Mouse (Mus musculus): Measurements from ENCODE around the gene Olfm2. TPM values are rescaled to one million over a fixed set of nuclear protein-coding genes. Genes with fewer than 3 reads are reported as not detected.

Gene Olfm2
- polyA plus RNA-seq, 1 experiment = 0.93 TPM

DNA sequence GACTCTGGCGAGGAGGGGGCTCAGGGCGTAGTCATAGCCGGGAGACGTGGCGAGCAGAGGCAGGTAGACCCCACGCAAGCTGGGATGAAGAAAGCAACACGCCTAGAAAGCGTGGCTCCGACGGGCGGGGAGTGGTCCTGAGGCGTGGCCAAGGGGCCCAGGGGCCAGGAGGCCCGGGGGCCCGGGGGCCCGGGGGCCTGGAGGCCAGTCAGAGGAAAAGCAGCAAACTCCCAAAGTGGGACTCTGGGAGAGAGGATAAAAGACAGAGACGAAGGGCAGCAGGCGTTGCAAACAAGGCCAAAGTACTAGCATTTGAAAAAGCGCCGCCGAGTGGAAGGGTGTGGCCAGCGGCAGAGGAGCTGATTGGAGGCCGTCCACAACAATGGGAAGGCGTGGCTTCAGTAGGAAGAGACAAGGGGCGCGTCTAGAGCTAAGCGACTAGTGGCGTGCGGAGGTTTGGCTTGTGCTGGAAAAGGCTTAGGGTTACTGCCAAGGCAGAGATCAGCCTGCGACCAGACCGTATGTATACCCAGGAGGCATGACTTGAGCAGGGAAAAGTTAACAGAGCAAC lies 103.2 kb downstream of the Olfm2 start:
- peak overlapping the region; percentile 83 for H3K4me3 ChIP-seq (ENCODE audit: control insufficient read depth, insufficient read depth, low read length)
- peaks cover 26% of the 10 kb centered on the region for H3K4me1 ChIP-seq (replicated peaks; ENCODE audit: control insufficient read depth, insufficient read depth, low read length)
- no peak for TF ChIP-seq POLR2A (IDR thresholded peaks at IDR 0.05; ENCODE audit: control insufficient read depth, extremely low read depth, insufficient read depth, low read length, poor library complexity)
- TF ChIP-seq CTCF (IDR thresholded peaks at IDR 0.05; ENCODE audit: borderline replicate concordance, control insufficient read depth, extremely low read depth, insufficient read depth, low read length, poor library complexity) = peak; percentile 29; the same call in 1 of the 2 replicates
- DNase-seq = peak; percentile 89
- no peaks in the 10 kb centered on the region for H3K27me3 ChIP-seq (ENCODE audit: control insufficient read depth, insufficient read depth, low read length)
- under 1% methylated on average over 30 of the region's 30 CpGs for WGBS
- peaks cover 25% of the 10 kb centered on the region for H3K36me3 ChIP-seq (ENCODE audit: control insufficient read depth, insufficient read depth, low read length)
- H3K27ac ChIP-seq (ENCODE audit: control insufficient read depth, insufficient read depth, low read length) = peak overlapping the region; percentile 89

- DNase-seq = peak; percentile 94
- Histone ChIP-seq H3K4me1 (replicated peaks; ENCODE audit: control insufficient read depth, insufficient read depth, low read length) (peaks cover 31% of the 10 kb centered on the region), H3K27ac (ENCODE audit: control insufficient read depth, insufficient read depth, low read length) (peak within 1 kb of the TSS; percentile 89), H3K36me3 (ENCODE audit: control insufficient read depth, insufficient read depth, low read length) (peaks cover 30% of the 10 kb centered on the region), H3K4me3 (ENCODE audit: control insufficient read depth, insufficient read depth, low read length) (peak within 1 kb of the TSS; percentile 83), H3K27me3 (ENCODE audit: control insufficient read depth, insufficient read depth, low read length) (no peaks in the 10 kb centered on the region)
- 0 out of 2 replicates have a peak, but pooled peaks have one; percentile 26 for TF ChIP-seq CTCF (IDR thresholded peaks at IDR 0.05; ENCODE audit: borderline replicate concordance, control insufficient read depth, extremely low read depth, insufficient read depth, low read length, poor library complexity)
- peak; percentile 76; the same call in 1 of the 2 replicates for TF ChIP-seq POLR2A (IDR thresholded peaks at IDR 0.05; ENCODE audit: control insufficient read depth, extremely low read depth, insufficient read depth, low read length, poor library complexity)
- WGBS = 4% methylated on average over 51 of the region's 51 CpGs
Measured at GRCm38 (mm10) chr9:20642101-20642895, 103.9 kb downstream of the Olfm2 start, which contains the start of gene Ubl5. Gene Ubl5 (plus strand): TSS chr9:20642878.

GRCm38 (mm10) chr9:20641501-20641900 lies 104.6 kb downstream of the Olfm2 start:
- TF ChIP-seq CTCF (IDR thresholded peaks at IDR 0.05; ENCODE audit: borderline replicate concordance, control insufficient read depth, extremely low read depth, insufficient read depth, low read length, poor library complexity) = no peak
- TF ChIP-seq POLR2A (IDR thresholded peaks at IDR 0.05; ENCODE audit: control insufficient read depth, extremely low read depth, insufficient read depth, low read length, poor library complexity) = no peak
- peaks cover 36% of the 10 kb centered on the region for H3K4me1 ChIP-seq (replicated peaks; ENCODE audit: control insufficient read depth, insufficient read depth, low read length)
- DNase-seq = peak; percentile 33
- H3K36me3 ChIP-seq (ENCODE audit: control insufficient read depth, insufficient read depth, low read length) = peaks cover 31% of the 10 kb centered on the region
- peak overlapping the region; percentile 70 for H3K27ac ChIP-seq (ENCODE audit: control insufficient read depth, insufficient read depth, low read length)
- peak overlapping the region; percentile 83 for H3K4me3 ChIP-seq (ENCODE audit: control insufficient read depth, insufficient read depth, low read length)
- 25% methylated on average over 6 of the region's 6 CpGs for WGBS
- H3K27me3 ChIP-seq (ENCODE audit: control insufficient read depth, insufficient read depth, low read length) = no peaks in the 10 kb centered on the region

- TF ChIP-seq POLR2A (IDR thresholded peaks at IDR 0.05; ENCODE audit: control insufficient read depth, extremely low read depth, insufficient read depth, low read length, poor library complexity) = no peak
- no peak for TF ChIP-seq CTCF (IDR thresholded peaks at IDR 0.05; ENCODE audit: borderline replicate concordance, control insufficient read depth, extremely low read depth, insufficient read depth, low read length, poor library complexity)
- 72% methylated on average over 4 of the region's 4 CpGs for WGBS
- DNase-seq = peak; percentile 46
- peak overlapping the region; percentile 28 for H3K4me3 ChIP-seq (ENCODE audit: control insufficient read depth, insufficient read depth, low read length)
- H3K36me3 ChIP-seq (ENCODE audit: control insufficient read depth, insufficient read depth, low read length) = peaks cover 25% of the 10 kb centered on the region
- no peaks in the 10 kb centered on the region for H3K27me3 ChIP-seq (ENCODE audit: control insufficient read depth, insufficient read depth, low read length)
- peaks cover 39% of the 10 kb centered on the region for H3K4me1 ChIP-seq (replicated peaks; ENCODE audit: control insufficient read depth, insufficient read depth, low read length)
- peak overlapping the region; percentile 96 for H3K27ac ChIP-seq (ENCODE audit: control insufficient read depth, insufficient read depth, low read length)
Measured at GRCm38 (mm10) chr9:20639486-20639885, 106.7 kb downstream of the Olfm2 start.

GRCm38 (mm10) chr9:20638552-20638951 lies 107.6 kb downstream of the Olfm2 start:
- H3K4me3 ChIP-seq (ENCODE audit: control insufficient read depth, insufficient read depth, low read length) = peak overlapping the region; percentile 28
- WGBS = 97% methylated on average over 19 of the region's 19 CpGs
- no peak for TF ChIP-seq POLR2A (IDR thresholded peaks at IDR 0.05; ENCODE audit: control insufficient read depth, extremely low read depth, insufficient read depth, low read length, poor library complexity)
- H3K27me3 ChIP-seq (ENCODE audit: control insufficient read depth, insufficient read depth, low read length) = no peaks in the 10 kb centered on the region
- H3K27ac ChIP-seq (ENCODE audit: control insufficient read depth, insufficient read depth, low read length) = peak overlapping the region; percentile 96
- H3K4me1 ChIP-seq (replicated peaks; ENCODE audit: control insufficient read depth, insufficient read depth, low read length) = peaks cover 42% of the 10 kb centered on the region
- peak; percentile 22 for DNase-seq
- H3K36me3 ChIP-seq (ENCODE audit: control insufficient read depth, insufficient read depth, low read length) = peaks cover 25% of the 10 kb centered on the region

DNA sequence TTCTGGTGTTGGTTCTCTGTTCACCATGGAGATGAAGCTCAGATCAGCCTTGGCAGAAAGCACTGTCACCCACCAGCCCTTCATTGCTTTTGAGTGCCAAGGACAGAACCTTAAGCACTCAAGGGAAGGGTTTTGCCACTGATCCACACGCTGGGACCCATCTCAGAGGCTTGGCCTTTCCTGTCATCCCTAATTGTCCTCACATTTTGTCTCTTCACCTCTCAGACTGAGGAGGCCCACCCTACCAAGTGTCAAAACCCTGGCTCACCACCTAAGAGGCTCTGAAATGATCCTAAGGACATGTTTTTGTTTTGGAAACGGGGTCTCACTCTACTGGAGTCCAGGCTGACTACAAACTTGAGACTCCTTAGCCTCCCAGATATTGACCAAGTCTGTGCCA lies 109.4 kb downstream of the Olfm2 start:
- DNase-seq = peak; percentile 35
- Histone ChIP-seq H3K4me1 (replicated peaks; ENCODE audit: control insufficient read depth, insufficient read depth, low read length) (peaks cover 42% of the 10 kb centered on the region), H3K36me3 (ENCODE audit: control insufficient read depth, insufficient read depth, low read length) (peaks cover 25% of the 10 kb centered on the region), H3K27ac (ENCODE audit: control insufficient read depth, insufficient read depth, low read length) (peak overlapping the region; percentile 99), H3K4me3 (ENCODE audit: control insufficient read depth, insufficient read depth, low read length) (no peak overlapping the region), H3K27me3 (ENCODE audit: control insufficient read depth, insufficient read depth, low read length) (no peaks in the 10 kb centered on the region)
- TF ChIP-seq CTCF (IDR thresholded peaks at IDR 0.05; ENCODE audit: borderline replicate concordance, control insufficient read depth, extremely low read depth, insufficient read depth, low read length, poor library complexity) (no peak), POLR2A (IDR thresholded peaks at IDR 0.05; ENCODE audit: control insufficient read depth, extremely low read depth, insufficient read depth, low read length, poor library complexity) (no peak)
- 88% methylated on average over 2 of the region's 2 CpGs for WGBS

All from thymus, adult 2 months (tissue).